Mouse (Mus musculus): ENCODE results near the gene Ppm1g. TPM values are rescaled to one million over a fixed set of nuclear protein-coding genes. Genes with fewer than 3 reads are reported as not detected.

Gene Ppm1g
- total RNA-seq, 2 experiments from 2014 or later: 50.3 to 58.7 TPM

DNA sequence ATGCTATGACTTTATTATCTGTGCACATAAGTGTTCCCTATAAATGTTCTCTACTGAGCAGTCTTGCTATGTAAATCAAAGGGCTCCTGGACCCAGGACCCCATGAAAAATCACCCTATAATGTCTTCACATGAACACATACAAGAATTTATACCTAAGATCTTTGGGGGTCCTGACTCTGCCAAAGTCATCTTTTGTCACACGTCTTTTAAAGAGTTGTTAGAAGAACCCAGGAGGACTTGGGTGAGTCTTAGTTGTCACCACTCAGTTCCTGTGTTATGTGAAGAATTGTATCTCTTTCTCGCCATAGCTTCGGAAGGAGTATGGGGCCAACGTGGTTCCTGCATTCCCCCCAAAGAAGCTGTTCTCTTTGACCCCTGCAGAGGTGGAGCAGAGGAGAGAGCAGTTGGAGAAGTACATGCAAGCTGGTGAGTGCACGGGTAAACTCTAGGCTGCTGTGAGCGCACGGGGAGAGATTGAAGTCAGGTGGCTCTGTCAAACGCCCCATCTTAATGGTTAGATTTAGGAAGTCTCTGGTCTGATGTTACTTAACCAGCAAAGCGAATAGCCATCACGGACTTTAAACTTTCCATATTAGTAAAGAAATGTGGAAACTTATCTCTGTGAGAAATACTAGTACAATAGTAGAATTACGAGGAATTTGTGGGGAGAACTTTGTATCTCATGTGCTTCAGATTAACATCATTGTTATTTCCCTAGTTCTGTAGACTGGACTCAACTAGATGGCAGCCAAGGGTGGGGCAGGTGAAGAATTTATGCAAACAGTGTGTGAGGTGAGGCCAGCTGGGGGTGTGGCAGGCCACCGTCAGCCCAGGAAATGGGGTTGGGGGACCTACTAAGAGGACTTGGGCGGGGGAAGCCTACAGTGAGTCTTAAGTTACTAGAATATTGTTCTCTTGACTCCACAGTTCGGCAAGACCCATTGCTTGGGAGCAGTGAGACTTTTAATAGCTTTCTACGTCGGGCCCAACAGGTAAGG is 25.7 kb downstream of the Ppm1g start:
- DNase-seq: no peak
- intact Hi-C loops (cut with DNase I): loop anchor here (5.0 kb wide), 1 partner anchor 98 kb away; the partner anchor contains the start of gene Ift172

DNA sequence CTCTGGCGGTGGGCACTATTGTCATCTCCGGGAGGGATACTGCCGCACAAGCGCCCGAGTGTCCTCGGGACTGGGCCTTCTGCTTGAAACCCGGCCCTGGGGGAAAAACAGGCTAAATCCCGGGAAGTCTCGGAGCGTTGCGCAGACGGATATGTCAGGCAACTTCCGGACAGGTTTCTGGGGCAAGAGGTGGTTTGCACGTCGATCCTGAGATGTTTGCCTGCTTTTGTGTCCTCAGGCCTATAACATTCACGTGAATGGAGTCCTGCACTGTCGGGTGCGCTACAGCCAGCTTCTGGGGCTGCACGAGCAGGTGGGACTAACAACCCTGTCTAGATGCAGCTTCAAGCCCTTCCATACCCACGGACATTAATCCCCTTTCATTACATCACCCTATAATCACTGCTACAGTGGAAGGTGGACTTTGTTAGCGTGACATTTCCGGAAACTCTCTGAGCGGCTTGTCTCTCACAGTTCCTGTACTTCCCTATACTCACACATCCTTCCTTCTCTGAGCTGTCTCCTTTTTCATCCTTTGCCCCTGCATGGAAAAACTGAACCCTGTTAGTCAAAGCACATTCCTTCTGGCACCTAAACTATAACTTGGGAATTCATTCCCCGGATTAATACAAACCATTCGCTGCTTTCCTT is 26.7 kb downstream of the Ppm1g start:
- no peak for DNase-seq
- intact Hi-C loops (cut with DNase I): loop anchor here (2.0 to 5.0 kb wide), 2 partner anchors 47 to 99 kb away; partner anchors contain the start of genes Gm9970, Ift172 and Nrbp1

DNA sequence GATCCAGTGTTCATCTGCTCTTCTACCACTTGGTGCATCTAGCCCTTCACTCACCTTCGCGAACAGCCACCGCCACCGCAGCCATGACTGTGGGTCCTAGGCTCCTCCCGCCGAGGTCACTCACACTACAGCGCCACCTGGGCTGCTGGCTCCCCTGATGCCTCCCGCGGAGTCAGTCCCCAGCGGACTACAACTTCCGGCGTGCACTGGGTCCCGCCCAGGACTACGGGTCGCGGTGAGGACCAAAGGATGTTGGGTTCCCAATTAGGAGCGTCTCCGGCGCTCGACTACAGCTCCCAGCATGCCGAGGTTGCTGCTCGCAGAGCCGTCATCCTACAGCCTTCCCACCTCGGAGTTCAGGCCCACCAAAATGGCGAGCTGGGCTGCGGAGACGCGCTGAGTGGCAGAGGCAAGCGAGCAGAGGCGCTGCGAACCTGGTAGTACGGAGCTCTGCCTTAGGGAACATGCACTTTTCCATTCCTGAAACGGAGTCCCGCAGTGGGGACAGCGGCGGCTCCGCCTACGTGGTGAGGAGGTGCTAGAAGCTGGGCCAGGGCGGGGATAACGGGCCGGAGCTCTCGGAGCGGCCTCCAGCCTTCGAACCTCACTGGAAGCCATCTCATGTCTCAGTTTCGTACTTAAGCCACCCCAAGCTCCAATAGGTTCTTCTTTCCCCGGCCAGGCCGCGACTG is 27.4 kb downstream of the Ppm1g start, which contains the start of the genes Snx17 and Eif2b4:
TSS of gene Snx17 (plus strand) at position 289 of the 692 bp plus-strand sequence.
TSS of gene Eif2b4 (minus strand) at position 492 of the 692 bp plus-strand sequence.
- intact Hi-C loops (cut with DNase I): loop anchor here (1.0 to 5.0 kb wide), 3 partner anchors 13 to 99 kb away; partner anchors contain the start of genes Gm9970, Gtf3c2, Ift172 and Nrbp1
- DNase-seq: peak; percentile 99 to 100

DNA sequence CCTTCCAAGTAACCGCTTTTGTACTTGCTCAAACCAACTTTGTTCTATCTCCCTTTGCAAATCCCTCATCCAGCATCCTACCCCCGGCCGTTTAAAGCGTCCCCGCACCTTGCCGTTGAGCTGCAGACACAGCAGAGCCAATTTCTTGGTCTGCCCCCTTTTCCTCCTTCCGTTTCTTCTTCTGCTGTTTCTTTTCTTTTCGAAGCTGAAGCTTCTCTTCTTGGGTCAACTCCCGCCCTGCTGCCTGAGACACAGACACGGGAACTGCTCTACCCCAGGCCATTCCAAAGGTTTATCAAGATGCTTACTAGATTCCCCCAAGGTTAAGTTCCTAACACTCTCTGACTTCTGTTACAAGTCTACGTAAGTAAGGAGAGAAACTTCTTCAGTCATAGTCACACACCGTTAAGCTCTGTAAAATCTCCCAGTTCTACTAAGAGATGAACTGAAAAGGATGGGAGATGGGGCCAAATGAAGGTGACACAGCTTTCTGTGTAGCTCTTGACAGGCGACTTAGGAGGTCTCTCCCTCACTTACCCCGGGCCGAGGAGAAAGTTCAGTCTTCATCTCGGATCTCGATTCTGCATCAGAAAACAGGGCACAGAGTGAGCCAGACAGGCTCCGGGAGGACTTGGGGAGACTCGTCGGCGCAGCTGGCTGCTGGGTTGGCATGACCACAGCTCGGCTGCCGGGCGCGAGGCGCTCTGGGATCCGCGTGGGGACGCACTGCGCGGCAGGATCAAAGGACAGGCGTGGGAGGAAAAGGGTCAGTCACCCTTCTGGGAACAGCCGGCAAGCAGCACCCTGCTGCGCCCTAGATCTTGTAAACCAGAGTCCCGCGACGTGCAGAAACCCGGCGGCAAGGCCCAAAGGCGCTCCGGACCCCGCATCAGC is 28.2 kb downstream of the Ppm1g start:
- intact Hi-C loops (cut with DNase I): loop anchor here (1.0 to 5.0 kb wide), 3 partner anchors 12 to 100 kb away; partner anchors contain the start of genes Gm9970, Gtf3c2, Ift172 and Nrbp1
- no peak for DNase-seq

DNA sequence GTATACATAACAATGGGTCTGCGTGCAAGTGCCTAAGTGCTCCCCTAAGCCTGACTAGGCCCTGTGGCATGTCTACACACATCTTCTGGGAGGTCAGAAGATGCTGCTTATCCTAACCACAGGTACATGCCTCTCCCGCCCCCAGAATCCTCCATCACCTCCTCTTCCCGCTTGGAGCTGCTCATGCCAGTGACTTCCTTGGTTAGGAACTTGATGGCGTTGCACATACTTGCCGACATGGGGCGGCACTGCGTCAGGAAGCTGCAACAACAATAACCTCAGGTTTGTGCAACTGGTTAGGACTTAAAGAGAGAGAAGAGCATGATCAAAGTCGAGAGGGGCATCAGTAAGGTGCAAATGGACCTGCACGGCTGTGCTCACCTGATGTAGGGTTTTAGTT is 30.3 kb downstream of the Ppm1g start:
- intact Hi-C loops (cut with DNase I): loop anchor here (5.0 kb wide), 1 partner anchor 102 kb away; the partner anchor contains the start of gene Ift172
- no peak for DNase-seq

DNA sequence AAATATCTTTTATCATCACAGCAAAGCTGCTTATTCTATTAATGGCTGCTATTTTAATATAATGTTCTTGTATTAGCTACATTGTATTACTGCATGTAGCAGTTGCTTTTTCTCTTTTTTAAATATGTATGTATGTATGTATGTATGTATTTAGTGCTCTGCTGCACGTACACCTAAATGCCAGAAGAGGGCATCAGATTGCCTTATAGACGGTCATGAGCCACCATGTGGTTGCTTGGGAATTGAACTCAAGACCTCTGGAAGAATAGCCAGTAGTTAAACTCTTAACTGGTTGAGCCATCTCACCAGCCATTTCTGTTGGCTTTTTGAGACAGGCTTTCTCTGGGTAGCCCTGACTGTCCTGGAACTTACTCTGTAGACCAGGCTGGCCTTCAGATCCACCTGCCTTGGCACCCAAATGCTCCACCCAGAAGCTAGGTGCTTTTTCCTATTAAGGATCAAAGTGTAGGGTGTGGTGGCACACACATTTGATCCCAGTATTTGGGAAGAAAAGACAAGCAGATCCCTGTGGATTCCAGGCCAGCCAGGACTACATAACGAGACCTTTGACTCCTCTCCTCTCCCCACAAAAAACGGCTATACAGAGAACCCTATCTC is 32.2 kb downstream of the Ppm1g start:
- no peak for DNase-seq
- intact Hi-C loops (cut with DNase I): loop anchor here (5.0 kb wide), 1 partner anchor 139 kb away; no protein-coding TSS in a partner anchor

DNA sequence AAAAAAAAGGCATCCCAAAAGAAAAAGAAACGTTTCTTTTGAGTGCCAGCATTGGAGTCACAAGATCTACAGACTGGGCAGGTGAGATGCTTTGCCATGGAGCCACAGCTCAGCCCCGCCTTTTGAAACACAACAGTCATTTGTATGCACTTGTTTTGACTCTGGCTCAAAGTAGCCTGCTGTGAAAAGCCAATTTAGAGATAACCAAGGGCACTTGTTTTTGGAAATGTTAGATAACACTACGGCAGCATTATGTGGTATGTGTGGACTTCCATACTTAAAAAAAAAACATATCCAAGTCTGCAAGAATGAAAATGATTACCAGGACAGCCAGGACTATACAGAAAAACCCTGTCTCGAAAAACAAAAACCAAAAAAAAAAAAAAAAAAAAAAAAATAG is 36.8 kb downstream of the Ppm1g start:
- no peak for DNase-seq
- intact Hi-C loops (cut with DNase I): no loop called here

DNA sequence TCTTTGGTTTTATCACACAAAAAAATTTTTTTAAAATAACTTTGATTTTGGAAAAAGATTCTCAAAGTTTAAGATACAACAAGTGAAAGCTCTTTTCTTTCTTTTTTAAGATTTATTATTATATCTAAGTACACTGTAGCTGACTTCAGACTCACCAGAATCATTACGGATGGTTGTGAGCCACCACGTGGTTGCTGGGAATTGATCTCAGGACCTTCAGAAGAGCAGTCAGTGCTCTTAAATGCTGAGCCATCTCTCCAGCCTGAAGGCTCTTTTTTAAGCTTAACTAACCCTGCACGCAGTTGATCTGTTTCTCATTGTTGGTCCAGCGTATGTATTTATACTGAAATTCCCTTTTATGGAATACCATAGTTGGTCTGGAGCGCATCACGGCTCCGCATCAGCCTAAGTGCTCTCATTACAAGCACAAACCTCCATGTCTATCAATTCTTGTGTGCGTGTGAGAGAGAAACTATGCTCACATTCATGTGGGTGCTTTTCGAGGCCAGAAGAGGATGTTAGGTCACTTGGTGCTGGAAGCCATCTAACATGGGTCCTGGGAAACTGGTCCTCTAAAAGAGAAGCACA is 39.2 kb downstream of the Ppm1g start:
- intact Hi-C loops (cut with DNase I): no loop called here
- DNase-seq: no peak

DNA sequence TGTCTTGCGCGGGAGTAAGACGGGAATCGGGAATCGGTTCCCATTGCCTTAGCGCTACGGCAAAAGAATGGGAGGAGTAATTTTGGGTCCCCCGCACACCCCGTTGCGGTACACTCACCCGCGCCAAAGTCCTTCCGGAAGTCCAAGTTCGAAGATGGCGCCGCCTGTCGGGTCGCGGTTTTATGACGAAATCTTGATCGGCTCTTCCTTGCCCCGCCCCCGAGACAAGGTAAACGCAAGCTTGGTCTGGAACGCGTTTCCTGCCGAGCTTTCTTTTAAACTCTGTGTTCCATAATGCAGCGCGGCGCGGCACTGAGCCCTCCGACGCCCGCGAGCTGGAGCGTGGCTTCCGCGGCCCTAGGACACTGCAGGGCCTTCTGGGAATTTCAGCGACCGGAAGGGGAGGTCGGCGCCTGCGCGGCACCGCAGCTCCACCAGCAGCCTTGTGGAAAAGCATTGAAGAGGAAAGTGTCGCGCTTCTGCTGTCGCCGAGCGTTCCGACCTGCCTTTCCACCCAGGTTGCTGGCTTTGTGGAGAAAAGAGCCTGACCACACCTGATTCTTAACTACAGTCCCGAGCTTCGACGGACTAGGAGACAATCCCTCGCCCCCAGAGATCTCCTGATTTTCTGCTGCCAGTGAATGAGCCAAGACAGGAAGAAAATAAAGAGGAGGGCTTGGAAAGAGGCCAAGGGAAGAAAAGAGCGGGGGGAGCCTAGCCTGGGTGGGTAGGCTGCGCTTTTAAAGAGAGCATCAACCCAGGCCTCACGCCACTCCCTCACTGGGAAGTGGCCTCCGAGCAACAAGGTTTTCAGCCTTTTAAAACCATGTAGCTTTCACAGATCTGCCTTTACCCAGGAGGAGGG is 40.5 kb downstream of the Ppm1g start, which contains the start of the genes Gm29609 and Gtf3c2:
TSS of gene Gm29609 (minus strand) at position 146 of the 865 bp plus-strand sequence.
TSS of gene Gtf3c2 (minus strand) at position 379 of the 865 bp plus-strand sequence.
- intact Hi-C loops (cut with DNase I): loop anchor here (1.0 to 2.0 kb wide), 2 partner anchors 12 to 61 kb away; partner anchors contain the start of genes Gm9970 and Nrbp1
- peak; percentile 94 to 96 for DNase-seq

DNA sequence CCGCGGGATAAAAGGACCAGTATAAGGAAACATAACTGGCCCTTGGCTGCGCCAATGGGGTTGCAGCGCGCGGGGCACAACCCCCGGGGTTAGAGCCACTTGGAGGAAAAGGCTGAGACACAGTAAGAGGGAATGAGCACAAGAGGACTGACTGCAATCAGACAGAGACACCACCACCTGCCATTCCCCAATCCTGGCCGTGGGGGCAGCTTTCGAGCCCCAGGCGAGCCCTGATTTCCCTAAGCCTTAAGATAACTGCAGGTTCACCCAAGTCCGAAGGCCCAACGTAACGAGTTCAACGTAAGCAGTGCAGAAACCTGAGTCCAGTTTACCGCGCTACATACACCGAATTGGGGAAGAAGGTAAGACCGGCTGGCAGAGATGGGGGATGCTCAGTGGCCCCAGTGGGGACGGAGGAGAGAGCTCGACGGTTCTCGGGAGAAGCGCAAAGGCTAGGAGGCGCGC is 41.2 kb downstream of the Ppm1g start:
- intact Hi-C loops (cut with DNase I): loop anchor here (2.0 kb wide), 1 partner anchor 61 kb away; the partner anchor contains the start of genes Gm9970 and Nrbp1

DNA sequence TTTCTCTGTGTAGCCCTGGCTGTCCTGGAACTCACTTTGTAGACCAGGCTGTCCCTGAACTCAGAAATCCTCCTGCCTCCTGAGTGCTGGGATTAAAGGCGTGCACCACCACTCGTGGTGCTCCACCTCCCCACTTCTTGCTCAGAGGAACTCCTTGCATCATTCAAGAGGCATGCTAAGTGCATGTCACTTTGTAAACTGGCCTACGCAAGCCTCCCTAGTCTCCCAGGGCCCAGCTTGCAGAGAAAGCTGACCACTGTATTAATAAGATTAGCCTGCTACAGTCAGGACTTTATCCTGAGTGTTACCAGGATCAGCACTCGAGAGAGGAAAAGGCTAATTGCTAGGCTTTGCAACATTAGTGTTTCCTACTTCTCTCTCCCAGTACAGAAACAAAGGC is 51.9 kb downstream of the Ppm1g start:
- DNase-seq: no peak
- intact Hi-C loops (cut with DNase I): no loop called here

More for the DNA sequence above, 41.2 kb downstream of the Ppm1g start:
- DNase-seq: no peak

DNA sequence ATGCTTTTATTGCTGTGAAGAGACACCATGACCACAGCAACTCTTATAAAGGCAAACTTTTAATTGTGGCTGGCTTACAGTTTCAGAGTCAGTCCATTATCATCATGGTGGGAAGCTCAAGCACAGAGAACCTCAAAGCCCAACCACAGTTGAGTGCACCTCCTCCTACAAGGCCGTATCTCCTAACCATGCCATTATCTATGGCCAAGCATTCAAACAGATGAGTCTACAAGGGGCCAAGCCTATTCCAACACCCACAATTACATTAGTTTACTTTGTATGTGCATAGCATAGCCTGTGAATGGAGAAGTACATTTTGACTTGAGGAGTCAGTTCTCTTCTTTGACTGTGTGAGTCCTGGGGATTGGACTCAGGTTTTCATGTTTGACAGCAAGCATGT is 55.6 kb downstream of the Ppm1g start:
- DNase-seq: no peak
- intact Hi-C loops (cut with DNase I): no loop called here

DNA sequence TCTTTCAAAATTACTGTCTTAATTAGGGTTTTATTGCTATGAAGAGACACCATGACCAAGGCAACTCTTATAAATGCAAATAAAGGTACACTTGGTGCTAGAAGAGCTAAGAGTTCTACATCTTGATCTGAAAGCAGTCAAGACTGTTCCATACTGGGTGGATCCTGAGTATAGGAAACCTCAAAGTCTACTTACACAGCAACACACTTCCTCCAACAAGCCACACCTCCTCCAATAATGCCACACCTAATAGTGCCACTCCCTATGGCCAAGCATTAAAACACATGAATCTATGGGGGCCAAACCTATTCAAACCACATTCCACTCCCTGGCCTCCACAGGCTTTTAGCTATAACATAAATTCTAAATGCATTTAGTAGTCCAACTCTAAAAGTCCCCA is 58.0 kb downstream of the Ppm1g start:
- intact Hi-C loops (cut with DNase I): no loop called here
- no peak for DNase-seq

DNA sequence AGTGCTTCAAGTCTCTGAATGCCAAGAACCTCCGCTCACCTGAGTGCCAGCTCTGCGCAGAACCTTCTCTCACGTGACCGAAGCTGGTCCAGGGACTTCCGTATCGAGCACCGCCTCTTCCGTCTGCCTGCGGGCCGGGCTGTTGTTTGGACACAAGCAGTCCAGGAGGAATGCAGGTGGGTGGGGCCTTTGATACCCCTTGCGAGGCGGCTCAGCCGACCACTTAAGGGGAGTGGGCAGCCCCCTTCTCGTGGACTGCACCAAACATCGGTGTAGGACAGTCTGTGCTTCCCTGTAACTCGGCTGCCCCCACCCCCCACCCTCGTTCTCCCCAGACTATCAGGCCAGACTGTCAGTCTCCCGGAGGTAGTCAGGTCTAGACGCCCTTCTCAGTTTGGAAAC is 66.3 kb downstream of the Ppm1g start, which contains the start of gene Mpv17:
TSS of gene Mpv17 (minus strand) at position 100 of the 402 bp plus-strand sequence.
- DNase-seq: peak; percentile 76 to 84
- intact Hi-C loops (cut with DNase I): loop anchor here (5.0 kb wide), 1 partner anchor 173 kb away; no protein-coding TSS in a partner anchor

DNA sequence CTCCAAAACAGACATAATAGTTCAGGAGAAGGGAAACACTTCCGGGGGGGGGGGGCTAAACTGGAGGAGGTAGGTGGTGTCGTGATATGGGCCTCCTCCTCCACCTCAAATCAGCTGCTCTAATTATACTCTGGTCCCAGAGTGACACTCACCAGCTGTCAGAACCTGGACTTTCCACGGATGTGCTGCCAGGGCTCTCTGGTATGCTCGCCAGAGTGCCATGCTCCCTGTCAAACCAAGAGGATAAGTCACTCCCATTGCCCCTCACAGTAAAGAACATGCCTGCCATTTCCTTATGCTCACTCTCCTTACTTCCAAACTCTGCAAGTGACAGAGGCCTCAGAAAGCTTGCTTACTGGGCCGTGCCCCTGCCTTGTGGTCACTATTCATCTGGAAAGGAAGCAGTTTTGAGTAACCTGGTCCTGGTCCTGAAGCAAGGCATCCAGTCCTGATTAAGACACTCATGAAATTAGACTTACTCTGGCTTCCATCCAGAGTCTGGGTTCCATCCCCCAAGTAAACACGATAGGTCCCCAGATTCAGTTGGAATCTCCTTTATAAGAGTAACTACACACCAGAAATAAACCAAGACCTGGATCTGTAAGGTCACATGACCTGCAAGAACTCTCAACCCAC is 66.9 kb downstream of the Ppm1g start:
- intact Hi-C loops (cut with DNase I): loop anchor here (5.0 kb wide), 1 partner anchor 174 kb away; no protein-coding TSS in a partner anchor
- peak in 1 of 2 experiments; percentile 47 for DNase-seq

All from heart, postnatal 36 days (tissue).